Mouse (Mus musculus) brain, embryonic 14.5 days (tissue): ENCODE measurements around the gene Hist1h3i.
"Not testable (repeated sequence)": the region's sequence is repeated elsewhere in the genome, so short reads cannot be mapped to it uniquely, and the experiment has no call there.

Experiments used
- CTCF ChIP-seq: fragments of 200-500 bp; IDR thresholded peaks from 2 replicates; pipeline ENCODE4 v1.5.1; 2012; ENCODE audit warnings: inconsistent platforms, mild to moderate bottlenecking, moderate library complexity, borderline replicate concordance; ENCODE audit not compliant: insufficient read depth, insufficient read length; ENCODE audit errors: extremely low read depth
- POLR2A ChIP-seq: fragments of 200-500 bp; IDR thresholded peaks from 2 replicates; pipeline ENCODE4 v1.6.1; 2012; ENCODE audit warnings: mild to moderate bottlenecking, inconsistent platforms, borderline replicate concordance; ENCODE audit not compliant: poor library complexity, insufficient read depth, insufficient read length, severe bottlenecking; ENCODE audit errors: extremely low read depth

DNA sequence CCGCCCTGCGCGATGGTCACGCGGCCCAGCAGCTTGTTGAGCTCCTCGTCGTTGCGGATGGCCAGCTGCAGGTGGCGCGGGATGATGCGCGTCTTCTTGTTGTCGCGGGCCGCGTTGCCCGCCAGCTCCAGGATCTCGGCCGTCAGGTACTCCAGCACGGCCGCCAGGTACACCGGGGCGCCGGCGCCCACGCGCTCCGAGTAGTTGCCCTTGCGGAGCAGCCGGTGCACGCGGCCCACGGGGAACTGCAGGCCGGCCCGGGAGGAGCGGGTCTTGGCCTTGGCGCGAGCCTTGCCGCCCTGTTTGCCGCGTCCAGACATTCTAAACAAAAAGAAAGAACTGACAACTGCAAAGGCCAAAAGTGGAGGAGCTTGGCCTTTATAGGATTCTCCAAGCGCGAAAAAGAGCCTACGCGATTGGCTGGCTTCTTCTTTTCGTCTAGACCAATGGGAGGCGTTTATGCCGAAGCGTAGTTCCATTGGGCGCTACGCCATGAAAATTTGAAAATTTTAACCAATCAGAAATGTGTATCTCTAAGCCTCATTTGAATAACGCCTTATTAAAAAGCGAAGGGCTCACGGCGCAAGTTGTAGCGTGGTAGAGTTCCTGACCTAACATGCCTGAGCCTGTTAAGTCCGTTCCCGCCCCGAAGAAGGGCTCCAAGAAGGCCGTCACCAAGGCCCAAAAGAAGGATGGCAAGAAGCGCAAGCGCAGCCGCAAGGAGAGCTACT is 3.9 kb upstream of the Hist1h3i start, which contains the start of the genes Hist1h2an and Hist1h2bp:
- not testable (repeated sequence) for TF ChIP-seq CTCF, POLR2A
